Mouse (Mus musculus): ENCODE results near the gene Th.

Gene Th

DNA sequence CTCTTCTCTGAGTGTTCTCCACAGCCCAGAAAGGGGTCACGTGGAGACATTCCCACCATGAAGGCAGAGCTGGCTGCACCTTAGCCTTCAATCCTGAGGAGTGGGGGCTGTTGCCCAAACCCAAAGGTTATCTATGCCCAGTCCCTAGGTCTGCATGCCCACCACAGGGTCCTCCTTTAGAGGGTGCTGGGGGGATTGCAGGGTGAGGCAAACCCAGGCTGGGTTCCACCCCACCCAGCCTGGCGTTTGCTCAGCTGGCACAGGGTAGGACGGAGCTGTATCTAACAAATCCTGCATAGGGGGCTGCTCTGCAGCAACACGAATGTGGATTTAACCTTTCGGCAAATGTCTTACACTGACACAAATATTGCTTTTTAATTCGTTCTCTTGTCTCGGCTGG lies 29.2 kb downstream of the Th start:
- DNase-seq: no peak

DNA sequence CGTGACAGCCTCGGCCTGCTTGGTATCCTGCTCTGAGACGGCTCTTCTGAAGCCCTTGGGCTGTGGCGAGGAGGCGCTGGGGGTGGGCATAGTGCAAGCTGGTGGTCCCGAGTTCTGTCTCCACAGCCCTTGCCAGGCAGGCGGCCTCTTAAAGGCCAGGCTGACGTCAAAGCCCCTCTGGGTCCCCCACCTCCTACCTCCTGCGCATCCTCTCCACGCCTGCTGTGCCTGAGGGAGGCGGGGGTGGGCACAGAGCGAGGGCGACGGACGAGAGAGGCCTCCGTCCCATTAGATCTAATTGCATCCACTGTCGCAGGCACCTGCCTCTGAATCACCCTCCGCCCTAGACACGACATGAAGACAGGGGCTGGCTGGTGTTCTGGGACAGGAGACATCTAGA lies 31.1 kb downstream of the Th start:
- no peak for DNase-seq

DNA sequence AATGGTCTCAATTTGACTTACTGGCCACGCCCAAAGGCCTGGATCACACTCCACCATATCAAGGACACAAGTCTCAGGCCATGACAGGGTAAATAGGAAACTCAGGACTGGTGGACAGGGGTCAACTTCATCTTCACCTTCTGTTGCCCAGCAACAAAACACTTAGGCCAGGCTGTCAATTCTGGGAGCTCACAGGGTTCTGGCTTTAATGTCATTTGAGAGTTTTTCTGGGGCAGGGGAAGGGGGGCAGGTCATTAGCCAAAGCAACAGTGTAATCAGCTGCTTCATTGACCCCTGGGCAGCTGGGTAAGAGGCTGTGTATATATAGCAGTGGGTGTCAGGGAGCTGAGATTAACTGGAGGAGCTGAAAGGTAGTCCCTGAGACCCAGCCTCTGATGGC lies 33.5 kb downstream of the Th start:
- DNase-seq: no peak

DNA sequence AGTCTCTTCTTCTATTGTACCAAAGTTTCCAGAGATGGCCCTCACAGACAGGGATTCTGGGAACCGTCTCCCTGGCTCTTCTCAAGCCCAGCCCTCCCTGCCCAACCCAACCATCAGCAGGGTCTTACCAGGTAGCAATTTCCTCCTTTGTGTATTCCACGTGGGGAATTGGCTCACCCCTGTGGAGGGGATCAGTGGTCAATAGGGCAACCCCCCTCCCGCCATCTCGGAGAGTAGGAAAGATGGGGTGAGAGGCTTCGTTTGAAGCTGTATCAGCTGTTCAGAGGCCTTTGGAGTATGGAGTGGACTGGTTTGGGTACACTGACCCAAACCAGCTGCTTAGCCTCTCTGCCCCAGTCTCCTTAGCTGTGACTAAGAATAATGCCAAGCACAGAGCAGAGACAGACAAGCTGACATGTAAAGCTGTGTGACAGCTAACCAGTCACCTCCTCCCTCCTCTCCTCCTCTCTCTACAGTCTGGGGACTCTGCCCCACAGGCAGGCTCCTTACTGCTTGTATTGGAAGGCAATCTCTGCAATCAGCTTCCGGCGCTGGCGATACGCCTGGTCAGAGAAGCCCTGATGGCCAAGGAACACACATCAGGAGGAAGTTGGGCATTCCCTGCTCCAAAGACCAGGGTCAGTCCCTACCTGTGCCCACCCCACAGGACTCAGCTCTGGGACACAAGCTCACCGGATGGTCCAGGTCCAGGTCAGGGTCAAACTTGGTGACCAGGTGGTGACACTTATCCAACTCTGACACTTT lies 34.8 kb downstream of the Th start:
- DNase-seq: no peak

DNA sequence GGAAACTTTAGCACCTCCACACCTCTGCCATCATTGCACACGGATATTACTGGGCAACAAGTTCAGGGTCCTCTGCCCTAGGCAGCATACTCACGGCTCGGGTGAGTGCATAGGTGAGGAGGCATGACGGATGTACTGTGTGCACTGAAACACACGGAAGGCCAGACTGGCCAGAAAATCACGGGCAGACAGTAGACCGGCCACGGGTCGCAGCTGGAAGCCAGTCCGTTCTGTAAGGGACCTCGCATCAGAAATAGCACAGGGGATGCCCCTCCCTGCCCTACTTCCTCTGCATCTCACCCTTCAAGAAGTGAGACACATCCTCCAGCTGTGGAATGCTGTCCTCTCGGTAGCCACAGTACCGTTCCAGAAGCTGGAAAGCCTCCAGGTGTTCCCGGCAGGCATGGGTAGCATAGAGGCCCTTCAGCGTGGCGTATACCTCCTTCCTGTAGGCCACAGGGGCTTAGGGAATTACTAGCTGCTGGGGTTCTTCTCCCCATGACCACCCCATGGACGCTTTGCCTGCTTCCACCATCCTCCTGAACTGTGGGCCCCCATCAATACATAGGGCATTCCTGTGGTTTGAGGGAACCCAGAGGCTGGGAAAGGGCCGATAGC lies 35.6 kb downstream of the Th start:
- peak in 1 of 2 experiments; percentile 21 for DNase-seq

DNA sequence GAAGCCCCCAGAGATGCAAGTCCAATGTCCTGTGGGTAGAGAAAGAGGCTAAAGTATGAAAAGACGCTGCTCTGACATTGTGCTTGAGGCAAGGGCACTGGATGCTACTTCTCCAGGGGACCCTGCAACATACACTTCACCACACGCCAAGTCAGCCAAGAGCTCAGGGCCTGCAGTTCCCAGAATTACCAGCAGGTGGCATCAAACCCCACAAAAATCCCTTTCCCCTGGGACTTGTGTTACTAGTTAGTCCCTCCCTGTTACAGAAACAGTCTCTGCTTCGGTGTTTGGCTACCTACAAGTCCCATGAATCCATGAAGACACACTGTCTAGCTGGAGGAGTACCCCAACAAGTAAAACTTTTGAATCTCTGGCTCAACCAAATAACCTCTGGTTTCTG lies 36.3 kb downstream of the Th start:
- peak; percentile 89 to 92 for DNase-seq

DNA sequence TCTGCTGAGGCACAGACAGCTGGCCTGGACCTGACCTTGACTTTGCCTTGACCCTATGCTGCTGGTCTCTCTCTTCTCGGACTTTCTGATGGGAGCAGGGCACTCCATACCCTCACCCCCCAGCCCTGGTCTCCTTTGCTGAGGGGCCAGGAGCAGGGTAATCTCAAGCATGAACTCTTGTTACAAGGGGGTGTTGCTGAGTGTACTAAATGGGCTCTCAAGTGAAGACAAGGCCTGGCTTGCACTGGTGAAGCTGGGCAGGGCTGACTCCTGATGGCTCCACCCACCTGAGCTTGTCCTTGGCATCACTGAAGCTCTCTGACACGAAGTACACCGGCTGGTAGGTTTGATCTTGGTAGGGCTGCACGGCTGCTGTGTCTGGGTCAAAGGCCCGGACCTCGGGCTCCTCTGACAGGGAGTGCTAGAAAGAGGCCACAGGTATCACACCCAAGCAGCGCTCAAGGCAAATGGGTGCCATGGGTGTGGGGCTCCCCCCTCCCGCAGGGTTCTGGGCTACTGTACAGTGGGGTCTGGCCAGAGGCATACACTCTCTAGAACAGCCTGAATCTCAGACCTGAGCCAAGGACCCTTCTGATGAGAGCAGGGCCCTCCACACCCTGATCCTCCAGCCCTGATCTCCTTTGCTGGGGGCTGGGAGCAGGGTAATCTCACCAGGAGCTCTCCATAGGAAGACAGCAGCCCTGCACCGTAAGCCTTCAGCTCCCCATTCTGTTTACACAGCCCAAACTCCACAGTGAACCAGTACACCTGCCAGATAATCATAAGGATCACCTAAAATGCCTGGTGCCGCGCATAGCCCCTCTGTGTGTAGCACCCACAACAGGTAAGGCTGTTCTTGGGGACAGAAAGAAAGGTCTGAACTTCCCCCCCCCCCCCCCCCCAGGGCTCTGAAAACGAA lies 36.9 kb downstream of the Th start:
- no peak for DNase-seq

DNA sequence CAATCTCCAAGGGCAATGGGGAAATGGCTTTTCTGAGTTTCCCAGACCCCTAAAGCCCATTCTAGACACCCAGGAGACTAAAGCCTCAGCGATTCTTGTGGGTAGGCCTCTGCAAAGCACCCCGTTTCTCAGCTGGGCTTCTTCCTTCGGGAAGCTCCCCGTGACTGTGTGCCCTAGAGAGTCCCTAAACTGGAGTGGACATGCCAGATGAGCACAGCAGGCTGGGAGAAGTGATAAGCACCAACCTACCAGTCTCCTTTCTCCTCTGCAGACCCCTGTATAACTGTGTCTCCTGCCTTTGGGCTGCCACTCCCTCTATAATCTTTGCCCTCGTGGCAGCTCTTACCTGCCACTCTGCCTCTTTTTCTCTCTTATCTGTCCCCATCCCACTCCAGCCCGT lies 37.6 kb downstream of the Th start:
- DNase-seq: no peak

DNA sequence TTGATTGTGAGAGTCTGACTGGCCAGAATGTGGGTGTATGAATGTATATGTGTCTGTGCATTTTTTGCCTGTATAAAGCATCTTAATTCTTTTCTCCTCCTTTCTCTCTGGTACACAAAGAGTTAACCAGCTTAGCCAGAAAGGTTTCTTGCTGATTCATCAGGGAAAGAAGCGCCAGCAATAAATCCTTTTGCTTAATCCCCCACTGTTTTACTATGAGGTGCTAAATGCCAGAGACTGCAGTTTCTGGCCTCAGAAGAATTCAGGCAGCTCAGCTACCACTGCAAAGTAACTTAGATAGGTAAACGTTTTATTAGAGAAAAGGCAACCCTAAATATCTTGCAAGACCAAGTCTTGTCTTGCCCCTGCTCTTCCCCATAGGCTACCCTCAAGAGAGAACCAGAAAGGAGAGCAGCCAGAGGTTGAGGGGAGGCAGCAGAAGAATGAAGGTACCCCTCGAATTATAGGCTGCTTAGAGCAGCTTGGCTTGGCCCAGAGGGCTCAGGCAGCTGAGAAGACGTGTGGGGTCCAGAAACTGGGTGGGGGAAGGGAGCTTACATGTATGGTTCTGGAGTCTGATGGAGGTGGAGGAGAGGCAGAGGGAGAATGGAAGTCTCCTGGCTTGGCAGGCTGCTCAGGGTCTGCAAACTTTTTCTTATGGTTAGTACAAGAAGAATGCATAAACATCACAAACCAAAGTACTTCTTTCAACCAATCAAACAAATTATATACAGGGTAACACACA lies 61.3 kb downstream of the Th start:
- DNase-seq: no peak

DNA sequence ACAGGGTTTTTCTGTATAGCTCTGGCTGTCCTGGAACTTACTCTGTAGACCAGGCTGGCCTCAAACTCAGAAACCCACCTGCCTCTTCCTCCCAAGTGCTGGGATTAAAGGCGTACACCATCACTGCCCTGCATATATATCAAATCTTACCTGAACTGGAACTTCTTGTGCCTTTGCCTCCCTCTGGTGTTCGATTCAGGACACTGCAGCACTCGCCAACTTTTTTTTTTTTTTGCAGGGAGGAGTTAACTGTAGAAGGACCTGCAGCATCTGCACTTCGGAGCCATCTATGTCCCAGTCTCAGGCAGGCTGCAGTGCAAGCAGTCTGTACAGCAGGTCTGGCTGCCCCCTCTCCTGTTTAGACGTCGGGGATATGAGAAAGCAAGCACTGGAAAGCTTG lies 80.2 kb downstream of the Th start:
- peak; percentile 29 to 45 for DNase-seq

Measured in cerebellum, postnatal 10 days (tissue).